In the genomic region with DNA sequence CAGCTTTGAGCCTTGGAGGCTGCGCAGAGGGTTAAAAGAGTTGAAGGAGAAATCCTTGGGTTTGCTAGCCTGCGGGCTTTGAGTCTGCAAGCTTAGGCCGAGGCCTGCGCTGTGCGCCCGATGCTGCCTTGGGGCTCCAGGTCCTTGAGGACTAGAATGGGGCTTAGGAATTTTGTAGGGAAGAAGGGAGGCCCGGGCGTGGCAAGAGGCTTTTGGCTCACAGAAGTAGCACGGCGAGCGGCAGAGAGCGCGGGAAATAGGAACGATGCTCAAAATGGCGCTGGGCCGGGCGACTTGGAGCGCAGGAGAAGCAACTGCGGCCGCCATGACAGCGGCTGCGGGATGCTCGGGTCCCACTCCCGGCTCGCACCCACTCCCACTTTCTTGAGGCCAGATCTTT, we compare ENCODE assay signal across 9 mouse cellular contexts. TPM values are rescaled to one million over a fixed set of nuclear protein-coding genes. Genes with fewer than 3 reads are reported as not detected.
A peak's percentile ranks its signal among the peaks of the same experiment; 100 is the strongest.
DNase-seq lines count a peak whose midpoint lies in the region; ATAC-seq and TF ChIP-seq lines count a peak whose summit lies in the region.
"Had no signal": no experiment of that assay in that cellular context is flagged by ENCODE, and none has a peak within 500 bp of the region (broad histone marks: within the 10 kb centered on the region; RNA-seq: fewer than 3 reads in every experiment).

No protein-coding gene starts in this region.

- no peak for DNase-seq in testis, postnatal 14 days (ENCODE audit: low spot score)
- DNase-seq in kidney, postnatal 0 days (ENCODE audit: low spot score): peak; percentile 83
- no peak for DNase-seq in layer of hippocampus, postnatal 25 days (ENCODE audit: extremely low spot score in 1 of 2, low spot score in 1 of 2)
- no peak for DNase-seq in gastrocnemius, adult 18-20 months (ENCODE audit: low spot score)
- no peak for DNase-seq in left cerebral cortex, adult 18-20 months (ENCODE audit: low spot score in 2 of 2)

- no peak overlapping the region for H3K27ac ChIP-seq in testis, adult 2 months (ENCODE audit: control insufficient read depth, insufficient read depth, low read depth, low read length)
- H3K27ac ChIP-seq in heart, embryonic 12.5 days (ENCODE audit: poor library complexity, severe bottlenecking): peak overlapping the region; percentile 16; the same call in 1 of the 2 replicates
- H3K27ac ChIP-seq in kidney, postnatal 0 days: peak overlapping the region; percentile 98
- H3K27ac ChIP-seq in neural tube, embryonic 15.5 days (replicated peaks): peak overlapping the region; percentile 99
- H3K27ac ChIP-seq: macrophage had no signal

- peak overlapping the region; percentile 57 for H3K4me3 ChIP-seq in testis, adult 2 months (ENCODE audit: control insufficient read depth, low read depth, low read length)
- peak overlapping the region; percentile 32 for H3K4me3 ChIP-seq in heart, embryonic 12.5 days
- H3K4me3 ChIP-seq in kidney, postnatal 0 days (replicated peaks; ENCODE audit: low read depth, low read length): peak overlapping the region; percentile 89
- peak overlapping the region; percentile 64 for H3K4me3 ChIP-seq in neural tube, embryonic 15.5 days (replicated peaks)

- no peak for TF ChIP-seq POLR2A in testis, adult 2 months (IDR thresholded peaks at IDR 0.05; ENCODE audit: control insufficient read depth, low read depth, low read length)

- peaks cover 7% of the 10 kb centered on the region for H3K27me3 ChIP-seq in testis, adult 2 months (ENCODE audit: control insufficient read depth, insufficient read depth, low read length)
- peaks cover 79% of the 10 kb centered on the region for H3K27me3 ChIP-seq in heart, embryonic 12.5 days (replicated peaks)
- H3K27me3 ChIP-seq in kidney, postnatal 0 days (ENCODE audit: insufficient read depth, low read length): no peaks in the 10 kb centered on the region
- no peaks in the 10 kb centered on the region for H3K27me3 ChIP-seq in neural tube, embryonic 15.5 days (replicated peaks)

- no peak for TF ChIP-seq CTCF in testis, adult 2 months (IDR thresholded peaks at IDR 0.05; ENCODE audit: control insufficient read depth, insufficient read depth, insufficient replicate concordance, low read depth, low read length)
- TF ChIP-seq CTCF in kidney, postnatal 0 days (IDR thresholded peaks at IDR 0.05; ENCODE audit: low read depth): no peak

- ATAC-seq in heart, embryonic 12.5 days (ENCODE audit: insufficient number of reproducible peaks, low FRiP score): no peak
- no peak for ATAC-seq in kidney, postnatal 0 days (replicated peaks; ENCODE audit: low FRiP score, low read depth)
- ATAC-seq in neural tube, embryonic 15.5 days (ENCODE audit: low FRiP score): no peak

- H3K36me3 ChIP-seq in testis, adult 2 months (ENCODE audit: control insufficient read depth, insufficient read depth, low read length): no peaks in the 10 kb centered on the region
- no peaks in the 10 kb centered on the region for H3K36me3 ChIP-seq in heart, embryonic 12.5 days
- H3K36me3 ChIP-seq in kidney, postnatal 0 days (ENCODE audit: insufficient read depth, low read length): 0 out of 2 replicates have a peak, but pooled peaks cover 3% of the 10 kb centered on the region
- no peaks in the 10 kb centered on the region for H3K36me3 ChIP-seq in neural tube, embryonic 15.5 days

- peak overlapping the region; percentile 31; the same call in 1 of the 2 replicates for H3K9ac ChIP-seq in heart, embryonic 12.5 days
- H3K9ac ChIP-seq in kidney, postnatal 0 days (ENCODE audit: low read depth, low read length): peak overlapping the region; percentile 99
- H3K9ac ChIP-seq in neural tube, embryonic 15.5 days (replicated peaks): peak overlapping the region; percentile 83

- peaks cover 6% of the 10 kb centered on the region for H3K4me1 ChIP-seq in testis, adult 2 months (ENCODE audit: control insufficient read depth, insufficient read depth, low read length)
- peaks cover 19% of the 10 kb centered on the region for H3K4me1 ChIP-seq in heart, embryonic 12.5 days (replicated peaks)
- peaks cover 21% of the 10 kb centered on the region for H3K4me1 ChIP-seq in kidney, postnatal 0 days (replicated peaks; ENCODE audit: insufficient read depth, low read length)
- peaks cover 37% of the 10 kb centered on the region for H3K4me1 ChIP-seq in neural tube, embryonic 15.5 days

- H3K4me2 ChIP-seq in heart, embryonic 12.5 days: peak overlapping the region; percentile 62
- peak overlapping the region; percentile 92 for H3K4me2 ChIP-seq in kidney, postnatal 0 days (ENCODE audit: low read length)
- peak overlapping the region; percentile 64 for H3K4me2 ChIP-seq in neural tube, embryonic 15.5 days

- WGBS in heart, embryonic 12.5 days: 2% methylated on average over 25 of the region's 25 CpGs
- WGBS in kidney, postnatal 0 days: 2% methylated on average over 25 of the region's 25 CpGs
- under 1% methylated on average over 25 of the region's 25 CpGs for WGBS in neural tube, embryonic 15.5 days

- H3K9me3 ChIP-seq in heart, embryonic 12.5 days (replicated peaks): no peaks in the 10 kb centered on the region
- no peaks in the 10 kb centered on the region for H3K9me3 ChIP-seq in kidney, postnatal 0 days (replicated peaks; ENCODE audit: low read length)
- H3K9me3 ChIP-seq in neural tube, embryonic 15.5 days (replicated peaks): no peaks in the 10 kb centered on the region

RNA-seq across cellular contexts. Expression of a gene that starts 4.1 kb away (rescaled TPM):
- 0.20 and 1.2 TPM in 2 replicates for polyA plus RNA-seq in testis, adult 2 months (2012; rRNA removed)
- polyA plus RNA-seq in heart, embryonic 12.5 days (2016; fragmentation: Nextera tagmentation; extraction: Ambion mirVana): 4.0 TPM in 2 replicates
- polyA plus RNA-seq in kidney, postnatal 0 days (2015; fragmentation: Nextera tagmentation; extraction: Ambion mirVana): 38.0 and 42.3 TPM in 2 replicates
- polyA plus RNA-seq in neural tube, embryonic 15.5 days (2015; fragmentation: Nextera tagmentation; extraction: Ambion mirVana): 33.7 and 42.3 TPM in 2 replicates
- total RNA-seq in layer of hippocampus, postnatal 25 days (2021): not detected
- not detected for total RNA-seq in gastrocnemius, adult 18-20 months (2021)
- not detected for total RNA-seq in left cerebral cortex, adult 18-20 months (2021)
- polyA plus RNA-seq: macrophage had no signal

RNA-seq across cellular contexts. Expression of a gene that starts 11.2 kb away (rescaled TPM):
- polyA plus RNA-seq in testis, adult 2 months (2012; rRNA removed): not detected in 2 replicates
- polyA plus RNA-seq in heart, embryonic 12.5 days (2016; fragmentation: Nextera tagmentation; extraction: Ambion mirVana): not detected in 2 replicates
- 0.13 and 0.37 TPM in 2 replicates for polyA plus RNA-seq in kidney, postnatal 0 days (2015; fragmentation: Nextera tagmentation; extraction: Ambion mirVana)
- polyA plus RNA-seq in neural tube, embryonic 15.5 days (2015; fragmentation: Nextera tagmentation; extraction: Ambion mirVana): 0.38 and 0.65 TPM in 2 replicates
- not detected for total RNA-seq in layer of hippocampus, postnatal 25 days (2021)
- total RNA-seq in gastrocnemius, adult 18-20 months (2021): not detected
- not detected for total RNA-seq in left cerebral cortex, adult 18-20 months (2021)
- polyA plus RNA-seq: macrophage had no signal

RNA-seq across cellular contexts. Expression of a gene that starts 31.2 kb away (rescaled TPM):
- 5.6 and 6.7 TPM in 2 replicates for polyA plus RNA-seq in testis, adult 2 months (2012; rRNA removed)
- 0.45 and 0.86 TPM in 2 replicates for polyA plus RNA-seq in heart, embryonic 12.5 days (2016; fragmentation: Nextera tagmentation; extraction: Ambion mirVana)
- polyA plus RNA-seq in kidney, postnatal 0 days (2015; fragmentation: Nextera tagmentation; extraction: Ambion mirVana): 3.9 and 4.2 TPM in 2 replicates
- polyA plus RNA-seq in neural tube, embryonic 15.5 days (2015; fragmentation: Nextera tagmentation; extraction: Ambion mirVana): 8.0 and 12.6 TPM in 2 replicates
- not detected for total RNA-seq in layer of hippocampus, postnatal 25 days (2021)
- under 1 TPM; 0.21 to 0.39 TPM for total RNA-seq in gastrocnemius, adult 18-20 months (2021)
- total RNA-seq in left cerebral cortex, adult 18-20 months (2021): not detected

RNA-seq across cellular contexts. Expression of a gene that starts 36.3 kb away (rescaled TPM):
- 0.07 and 1.3 TPM in 2 replicates for polyA plus RNA-seq in testis, adult 2 months (2012; rRNA removed)
- 0.19 and 0.32 TPM in 2 replicates for polyA plus RNA-seq in heart, embryonic 12.5 days (2016; fragmentation: Nextera tagmentation; extraction: Ambion mirVana)
- polyA plus RNA-seq in kidney, postnatal 0 days (2015; fragmentation: Nextera tagmentation; extraction: Ambion mirVana): 3.6 and 3.8 TPM in 2 replicates
- polyA plus RNA-seq in neural tube, embryonic 15.5 days (2015; fragmentation: Nextera tagmentation; extraction: Ambion mirVana): 3.7 and 5.0 TPM in 2 replicates
- total RNA-seq in layer of hippocampus, postnatal 25 days (2021): not detected
- total RNA-seq in gastrocnemius, adult 18-20 months (2021): under 1 TPM; 0.16 to 0.31 TPM
- not detected for total RNA-seq in left cerebral cortex, adult 18-20 months (2021)

RNA-seq across cellular contexts. Expression of a gene that starts 51.2 kb away (rescaled TPM):
- polyA plus RNA-seq in testis, adult 2 months (2012; rRNA removed): 0.14 and 0.67 TPM in 2 replicates
- polyA plus RNA-seq in heart, embryonic 12.5 days (2016; fragmentation: Nextera tagmentation; extraction: Ambion mirVana): 0.14 and 1.9 TPM in 2 replicates
- polyA plus RNA-seq in kidney, postnatal 0 days (2015; fragmentation: Nextera tagmentation; extraction: Ambion mirVana): 10.2 and 12.9 TPM in 2 replicates
- polyA plus RNA-seq in neural tube, embryonic 15.5 days (2015; fragmentation: Nextera tagmentation; extraction: Ambion mirVana): 39.5 and 106 TPM in 2 replicates
- not detected for total RNA-seq in layer of hippocampus, postnatal 25 days (2021)
- total RNA-seq in gastrocnemius, adult 18-20 months (2021): under 1 TPM; 0.09 to 0.14 TPM
- not detected for total RNA-seq in left cerebral cortex, adult 18-20 months (2021)
- polyA plus RNA-seq: macrophage had no signal

Comparison
In these comparisons a context has a peak if more than half of its experiments do, and no peak if none do; other contexts are left out.
1. H3K4me3 ChIP-seq: peak in every context shown above with its lines; median percentile 89 in kidney, postnatal 0 days; 64 in neural tube, embryonic 15.5 days; 57 in testis, adult 2 months; 32 in heart, embryonic 12.5 days.
2. H3K9ac ChIP-seq: peak in every context shown above with its lines; median percentile 99 in kidney, postnatal 0 days; 83 in neural tube, embryonic 15.5 days; 31 in heart, embryonic 12.5 days.